13 mouse cellular contexts compared by ENCODE assay signal in the genomic region with DNA sequence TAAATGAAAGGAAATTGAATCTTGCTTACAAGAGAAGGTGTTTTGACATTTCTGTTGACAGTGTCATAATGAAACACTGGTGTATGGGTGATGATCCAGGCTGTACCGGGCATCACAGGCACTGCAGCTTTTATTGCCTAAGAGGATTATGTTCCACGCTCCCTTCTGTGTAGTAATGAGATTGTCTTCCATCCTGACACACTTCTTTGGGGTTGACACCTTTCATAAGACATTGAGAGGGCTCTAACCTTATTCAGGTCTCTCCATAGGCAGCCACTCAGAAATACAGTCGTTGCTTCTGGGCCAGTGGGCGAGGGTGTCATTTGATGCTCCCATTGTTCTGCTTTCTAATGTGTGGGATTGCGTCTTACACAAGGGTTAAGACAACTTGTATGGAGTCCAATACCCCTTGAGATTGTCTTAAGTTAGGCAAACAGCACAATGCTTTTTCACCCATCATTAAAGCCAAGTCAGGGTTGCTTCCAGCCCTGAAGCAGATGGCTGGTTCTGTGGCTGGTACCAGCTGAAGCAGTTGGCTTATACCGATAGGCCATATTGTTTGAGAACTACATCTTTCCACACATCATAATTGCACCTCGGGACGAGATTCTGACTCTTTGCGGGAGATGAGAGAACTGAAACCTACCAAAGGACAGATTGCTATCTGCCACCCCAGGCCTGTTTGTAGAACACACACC.
DNase-seq lines count a peak whose midpoint lies in the region; ATAC-seq and TF ChIP-seq lines count a peak whose summit lies in the region.
"Had no signal": no experiment of that assay in that cellular context is flagged by ENCODE, and none has a peak within 500 bp of the region (broad histone marks: within the 10 kb centered on the region; RNA-seq: fewer than 3 reads in every experiment).

No protein-coding gene starts in this region.

- peaks cover 7% of the 10 kb centered on the region for H3K4me1 ChIP-seq in hindbrain, embryonic 13.5 days (replicated peaks)
- H3K4me1 ChIP-seq in hindbrain, embryonic 10.5 days (replicated peaks), result peaks cover 13% of the 10 kb centered on the region; the same call in 1 of the 2 replicates
- H3K4me1 ChIP-seq in forebrain, postnatal 0 days (ENCODE audit: insufficient read depth), result no peaks in the 10 kb centered on the region; the same call in 1 of the 2 replicates
- H3K4me1 ChIP-seq in midbrain, embryonic 14.5 days (ENCODE audit: control insufficient read depth, insufficient read depth, low read length), result peaks cover 14% of the 10 kb centered on the region
- H3K4me1 ChIP-seq in heart, embryonic 10.5 days, result no peaks in the 10 kb centered on the region
- H3K4me1 ChIP-seq: liver, embryonic 13.5 days had no signal

- no peaks in the 10 kb centered on the region for H3K27me3 ChIP-seq in hindbrain, embryonic 13.5 days
- H3K27me3 ChIP-seq in hindbrain, embryonic 10.5 days (ENCODE audit: insufficient read depth, poor library complexity, severe bottlenecking), result no peaks in the 10 kb centered on the region
- H3K27me3 ChIP-seq in forebrain, postnatal 0 days (ENCODE audit: insufficient read depth, low read length), result no peaks in the 10 kb centered on the region
- no peaks in the 10 kb centered on the region for H3K27me3 ChIP-seq in midbrain, embryonic 14.5 days (ENCODE audit: control insufficient read depth, insufficient read depth, low read length)
- H3K27me3 ChIP-seq in heart, embryonic 10.5 days (ENCODE audit: insufficient read depth, poor library complexity, severe bottlenecking), result no peaks in the 10 kb centered on the region
- H3K27me3 ChIP-seq: liver, embryonic 13.5 days had no signal

- ATAC-seq in hindbrain, embryonic 13.5 days (ENCODE audit: low FRiP score), result no peak
- ATAC-seq in forebrain, postnatal 0 days, result peak; percentile 93
- no peak for ATAC-seq in midbrain, embryonic 14.5 days (ENCODE audit: low FRiP score, low TSS enrichment)

- no peak overlapping the region for H3K4me2 ChIP-seq in hindbrain, embryonic 13.5 days
- no peak overlapping the region for H3K4me2 ChIP-seq in forebrain, postnatal 0 days (ENCODE audit: low read depth)
- no peak overlapping the region for H3K4me2 ChIP-seq in midbrain, embryonic 14.5 days (ENCODE audit: low read length)
- H3K4me2 ChIP-seq: liver, embryonic 13.5 days had no signal

- WGBS in hindbrain, embryonic 13.5 days, result 70% methylated on average over 9 of the region's 9 CpGs
- 76% methylated on average over 9 of the region's 9 CpGs for WGBS in hindbrain, embryonic 10.5 days
- WGBS in forebrain, postnatal 0 days, result 35% methylated on average over 9 of the region's 9 CpGs
- WGBS in midbrain, embryonic 14.5 days, result 37% methylated on average over 9 of the region's 9 CpGs
- WGBS in heart, embryonic 10.5 days, result 75% methylated on average over 9 of the region's 9 CpGs

- peak overlapping the region; percentile 42; the same call in 1 of the 2 replicates for H3K27ac ChIP-seq in hindbrain, embryonic 13.5 days
- no peak overlapping the region for H3K27ac ChIP-seq in hindbrain, embryonic 10.5 days
- H3K27ac ChIP-seq in forebrain, postnatal 0 days (ENCODE audit: low read depth, low read length), result peak overlapping the region; percentile 75
- H3K27ac ChIP-seq in midbrain, embryonic 14.5 days (replicated peaks; ENCODE audit: low read depth, low read length), result no peak overlapping the region
- no peak overlapping the region for H3K27ac ChIP-seq in heart, embryonic 10.5 days
- H3K27ac ChIP-seq: liver, embryonic 13.5 days had no signal

- H3K9ac ChIP-seq in hindbrain, embryonic 13.5 days, result no peak overlapping the region
- no peak overlapping the region for H3K9ac ChIP-seq in forebrain, postnatal 0 days
- no peak overlapping the region for H3K9ac ChIP-seq in midbrain, embryonic 14.5 days (replicated peaks; ENCODE audit: low read length)
- H3K9ac ChIP-seq: liver, embryonic 13.5 days had no signal

- no peak for TF ChIP-seq CTCF in brain, embryonic 14.5 days (IDR thresholded peaks at IDR 0.05; ENCODE audit: borderline replicate concordance, extremely low read depth, insufficient read depth, insufficient read length)
- TF ChIP-seq CTCF in forebrain, postnatal 0 days (IDR thresholded peaks at IDR 0.05; ENCODE audit: low read depth), result no peak

- DNase-seq in hindbrain, embryonic 10.5 days (ENCODE audit: low spot score), result no peak
- DNase-seq in brain, embryonic 14.5 days (ENCODE audit: low read depth), result peak; percentile 81
- peak; percentile 71 for DNase-seq in forebrain, postnatal 0 days
- peak; percentile 49 for DNase-seq in midbrain, embryonic 14.5 days
- DNase-seq in embryo, embryonic 11 days, result no peak
- DNase-seq in heart, embryonic 10.5 days (ENCODE audit: low spot score), result no peak
- DNase-seq in thymus, postnatal 25 days, result no peak
- DNase-seq: adrenal gland, adult 2 months; cerebellum, adult 8-10 months; liver, embryonic 13.5 days had no signal

- H3K4me3 ChIP-seq in hindbrain, embryonic 13.5 days, result no peak overlapping the region
- no peak overlapping the region for H3K4me3 ChIP-seq in hindbrain, embryonic 10.5 days
- no peak overlapping the region for H3K4me3 ChIP-seq in forebrain, postnatal 0 days (ENCODE audit: low read depth, low read length)
- H3K4me3 ChIP-seq in midbrain, embryonic 14.5 days (replicated peaks; ENCODE audit: low read depth, low read length), result no peak overlapping the region
- no peak overlapping the region for H3K4me3 ChIP-seq in heart, embryonic 10.5 days
- H3K4me3 ChIP-seq: liver, embryonic 13.5 days; myocyte had no signal

- TF ChIP-seq POLR2A in brain, embryonic 14.5 days (IDR thresholded peaks at IDR 0.05; ENCODE audit: borderline replicate concordance, extremely low read depth, insufficient read depth, insufficient read length, poor library complexity, severe bottlenecking), result no peak

- H3K36me3 ChIP-seq in hindbrain, embryonic 13.5 days, result no peaks in the 10 kb centered on the region
- H3K36me3 ChIP-seq in hindbrain, embryonic 10.5 days, result no peaks in the 10 kb centered on the region
- H3K36me3 ChIP-seq in forebrain, postnatal 0 days (ENCODE audit: insufficient read depth), result no peaks in the 10 kb centered on the region
- no peaks in the 10 kb centered on the region for H3K36me3 ChIP-seq in midbrain, embryonic 14.5 days (ENCODE audit: control insufficient read depth, insufficient read depth, low read length)
- no peaks in the 10 kb centered on the region for H3K36me3 ChIP-seq in heart, embryonic 10.5 days
- H3K36me3 ChIP-seq: G1E; liver, embryonic 13.5 days had no signal

- H3K9me3 ChIP-seq in hindbrain, embryonic 13.5 days, result no peaks in the 10 kb centered on the region
- H3K9me3 ChIP-seq in hindbrain, embryonic 10.5 days, result no peaks in the 10 kb centered on the region
- H3K9me3 ChIP-seq in forebrain, postnatal 0 days (ENCODE audit: low read length), result no peaks in the 10 kb centered on the region
- no peaks in the 10 kb centered on the region for H3K9me3 ChIP-seq in midbrain, embryonic 14.5 days (ENCODE audit: control insufficient read depth, low read length)
- no peaks in the 10 kb centered on the region for H3K9me3 ChIP-seq in heart, embryonic 10.5 days
- H3K9me3 ChIP-seq: liver, embryonic 13.5 days had no signal

Comparison
In these comparisons a context has a peak if more than half of its experiments do, and no peak if none do; other contexts are left out.
1. H3K27ac ChIP-seq: peak in hindbrain, embryonic 13.5 days (single experiment) and forebrain, postnatal 0 days (single experiment); none in hindbrain, embryonic 10.5 days (single experiment), midbrain, embryonic 14.5 days (single experiment) and heart, embryonic 10.5 days (single experiment).
2. DNase-seq: peak in brain, embryonic 14.5 days (single experiment), forebrain, postnatal 0 days (single experiment) and midbrain, embryonic 14.5 days (single experiment); none in hindbrain, embryonic 10.5 days (single experiment), embryo, embryonic 11 days (single experiment), heart, embryonic 10.5 days (single experiment) and thymus, postnatal 25 days (single experiment).